18 mouse cellular contexts compared by ENCODE assay signal in genomic region chr2:104316483-104316882, GRCm38 (mm10).
DNase-seq lines count a peak whose midpoint lies in the region; ATAC-seq and TF ChIP-seq lines count a peak whose summit lies in the region.
"Had no signal": no experiment of that assay in that cellular context is flagged by ENCODE, and none has a peak within 500 bp of the region (broad histone marks: within the 10 kb centered on the region; RNA-seq: fewer than 3 reads in every experiment).

No protein-coding gene starts in this region.

- 40% methylated on average over 8 of the region's 8 CpGs for WGBS in hindbrain, postnatal 0 days
- 61% methylated on average over 8 of the region's 8 CpGs for WGBS in hindbrain, embryonic 13.5 days

- no peaks in the 10 kb centered on the region for H3K36me3 ChIP-seq in hindbrain, postnatal 0 days (ENCODE audit: insufficient read depth, low read length)
- H3K36me3 ChIP-seq in hindbrain, embryonic 13.5 days, result no peaks in the 10 kb centered on the region
- H3K36me3 ChIP-seq: embryonic facial prominence, embryonic 13.5 days; heart, embryonic 13.5 days had no signal

- 0 out of 2 replicates have a peak, but pooled peaks have one; percentile 29 for ATAC-seq in cerebellum, adult (ENCODE audit: insufficient number of reproducible peaks, low FRiP score, low TSS enrichment)
- no peak for ATAC-seq in hindbrain, postnatal 0 days
- no peak for ATAC-seq in hindbrain, embryonic 13.5 days (ENCODE audit: low FRiP score)

- no peaks in the 10 kb centered on the region for H3K27me3 ChIP-seq in hindbrain, postnatal 0 days (ENCODE audit: insufficient read depth, low read length)
- no peaks in the 10 kb centered on the region for H3K27me3 ChIP-seq in hindbrain, embryonic 13.5 days
- H3K27me3 ChIP-seq: embryonic facial prominence, embryonic 13.5 days; heart, embryonic 13.5 days had no signal

- no peaks in the 10 kb centered on the region for H3K9me3 ChIP-seq in hindbrain, postnatal 0 days (ENCODE audit: low read length)
- no peaks in the 10 kb centered on the region for H3K9me3 ChIP-seq in hindbrain, embryonic 13.5 days
- H3K9me3 ChIP-seq: embryonic facial prominence, embryonic 13.5 days; heart, embryonic 13.5 days; megakaryocyte, embryonic 14.5 days had no signal

- H3K4me3 ChIP-seq in hindbrain, postnatal 0 days (ENCODE audit: low read length), result no peak overlapping the region
- no peak overlapping the region for H3K4me3 ChIP-seq in hindbrain, embryonic 13.5 days
- H3K4me3 ChIP-seq: embryonic facial prominence, embryonic 13.5 days; heart, embryonic 13.5 days; myocyte had no signal

- H3K4me2 ChIP-seq in hindbrain, postnatal 0 days (ENCODE audit: low read depth, low read length), result no peak overlapping the region
- H3K4me2 ChIP-seq in hindbrain, embryonic 13.5 days, result no peak overlapping the region
- H3K4me2 ChIP-seq: embryonic facial prominence, embryonic 13.5 days; heart, embryonic 13.5 days had no signal

- H3K9ac ChIP-seq in hindbrain, postnatal 0 days (replicated peaks; ENCODE audit: low read length), result no peak overlapping the region
- no peak overlapping the region for H3K9ac ChIP-seq in hindbrain, embryonic 13.5 days
- H3K9ac ChIP-seq: embryonic facial prominence, embryonic 13.5 days; heart, embryonic 13.5 days had no signal

- no peak for DNase-seq in cerebellum, adult 8-10 months
- DNase-seq in hindbrain, postnatal 0 days (ENCODE audit: low spot score), result peak; percentile 56
- peak; percentile 68 for DNase-seq in brain, adult 2 months (ENCODE audit: low read depth, low spot score)
- DNase-seq in cerebellum, postnatal 10 days, result peak; percentile 73 to 83
- DNase-seq in lung, adult 18-20 months, result no peak
- DNase-seq: B cell, adult 2 months; heart, postnatal 36 days; kidney, adult 8-10 months; kidney, postnatal 25 days; lung, postnatal 14 days; right cerebral cortex, adult 18-20 months; thymus, postnatal 4 days had no signal

- no peak overlapping the region for H3K27ac ChIP-seq in hindbrain, postnatal 0 days
- no peak overlapping the region for H3K27ac ChIP-seq in hindbrain, embryonic 13.5 days
- H3K27ac ChIP-seq: embryonic facial prominence, embryonic 13.5 days; heart, embryonic 13.5 days had no signal

- no peak for TF ChIP-seq CTCF in hindbrain, postnatal 0 days (IDR thresholded peaks at IDR 0.05; ENCODE audit: low read depth)

- peaks cover 16% of the 10 kb centered on the region for H3K4me1 ChIP-seq in hindbrain, postnatal 0 days (ENCODE audit: insufficient read depth, low read length)
- H3K4me1 ChIP-seq in hindbrain, embryonic 13.5 days (replicated peaks), result peaks cover 18% of the 10 kb centered on the region
- H3K4me1 ChIP-seq: heart, embryonic 13.5 days; megakaryocyte, embryonic 14.5 days had no signal

Comparison
In these comparisons a context has a peak if more than half of its experiments do, and no peak if none do; other contexts are left out.
1. DNase-seq: peak in hindbrain, postnatal 0 days (single experiment), brain, adult 2 months (single experiment) and cerebellum, postnatal 10 days (2 of 2); none in cerebellum, adult 8-10 months (single experiment) and lung, adult 18-20 months (0 of 2).